Mouse (Mus musculus): ENCODE measurements around the gene Adamtsl5. TPM values are rescaled to one million over a fixed set of nuclear protein-coding genes. Genes with fewer than 3 reads are reported as not detected.

Adamtsl5 gene
- polyA plus RNA-seq, 2 experiments = 6.7 to 16.5 TPM

DNA sequence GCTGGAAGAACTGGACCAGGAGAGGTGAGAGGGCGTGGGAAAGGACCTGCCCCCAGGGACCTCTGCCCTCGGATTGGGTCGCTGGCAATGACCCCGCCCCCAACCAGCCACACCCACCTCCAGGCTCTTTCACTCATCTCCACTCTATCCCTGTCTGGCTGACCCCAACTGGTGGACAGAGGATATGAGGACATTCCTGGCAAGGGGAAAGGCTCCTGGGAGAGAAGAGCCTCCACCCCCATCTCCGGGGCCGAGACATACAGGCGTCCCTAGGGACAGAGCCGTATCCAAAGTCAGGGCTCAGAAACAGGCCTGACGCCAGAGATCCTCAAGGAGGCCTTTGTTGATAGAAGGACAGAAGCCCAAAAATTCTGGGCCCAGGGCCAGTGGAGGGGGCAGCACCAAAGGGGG, 45.7 kb downstream of the Adamtsl5 start:
- TF ChIP-seq POLR2A (IDR thresholded peaks at IDR 0.05; ENCODE audit: borderline replicate concordance, extremely low read depth, insufficient read depth, insufficient read length) = no peak
- 9% methylated on average over 9 of the region's 9 CpGs for WGBS
- Histone ChIP-seq H3K27me3 (ENCODE audit: control insufficient read depth, insufficient read depth, low read length) (peaks cover 67% of the 10 kb centered on the region), H3K9ac (ENCODE audit: low read depth, low read length, severe bottlenecking) (no peak overlapping the region), H3K4me1 (ENCODE audit: control insufficient read depth, insufficient read depth, low read length) (no peaks in the 10 kb centered on the region), H3K4me3 (replicated peaks; ENCODE audit: low read length) (no peak overlapping the region), H3K4me2 (replicated peaks; ENCODE audit: low read depth, low read length, severe bottlenecking) (no peak overlapping the region; the same call in 1 of the 2 replicates), H3K9me3 (ENCODE audit: control insufficient read depth, low read length) (no peaks in the 10 kb centered on the region), H3K36me3 (ENCODE audit: control insufficient read depth, insufficient read depth, low read length) (no peaks in the 10 kb centered on the region), H3K27ac (replicated peaks; ENCODE audit: low read depth, low read length) (no peak overlapping the region)
- DNase-seq (ENCODE audit: low spot score) (no peak), ATAC-seq (ENCODE audit: low FRiP score, low read depth) (no peak)

DNA sequence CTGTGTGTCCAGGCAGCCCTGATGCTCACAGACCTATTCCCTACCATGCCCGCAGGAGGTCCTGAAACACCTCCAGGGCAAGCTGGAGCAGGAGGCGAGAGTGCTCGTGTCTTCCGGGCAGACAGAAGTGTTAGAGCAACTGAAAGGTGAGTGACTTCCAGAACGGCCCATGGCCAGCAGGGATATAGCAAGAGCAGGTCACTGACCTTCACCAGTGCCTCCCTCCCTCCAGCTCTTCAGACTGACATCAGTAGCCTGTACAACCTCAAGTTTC, 46.2 kb downstream of the Adamtsl5 start:
- no peaks in the 10 kb centered on the region for H3K4me1 ChIP-seq (ENCODE audit: control insufficient read depth, insufficient read depth, low read length)
- H3K4me3 ChIP-seq (replicated peaks; ENCODE audit: low read length) = no peak overlapping the region
- H3K9me3 ChIP-seq (ENCODE audit: control insufficient read depth, low read length) = no peaks in the 10 kb centered on the region
- TF ChIP-seq POLR2A (IDR thresholded peaks at IDR 0.05; ENCODE audit: borderline replicate concordance, extremely low read depth, insufficient read depth, insufficient read length) = no peak
- no peaks in the 10 kb centered on the region for H3K36me3 ChIP-seq (ENCODE audit: control insufficient read depth, insufficient read depth, low read length)
- H3K27me3 ChIP-seq (ENCODE audit: control insufficient read depth, insufficient read depth, low read length) = peaks cover 67% of the 10 kb centered on the region
- H3K9ac ChIP-seq (ENCODE audit: low read depth, low read length, severe bottlenecking) = no peak overlapping the region
- WGBS = 44% methylated on average over 5 of the region's 5 CpGs
- H3K4me2 ChIP-seq (replicated peaks; ENCODE audit: low read depth, low read length, severe bottlenecking) = no peak overlapping the region; the same call in 1 of the 2 replicates
- ATAC-seq (ENCODE audit: low FRiP score, low read depth) (no peak), DNase-seq (ENCODE audit: low spot score) (no peak)
- no peak overlapping the region for H3K27ac ChIP-seq (replicated peaks; ENCODE audit: low read depth, low read length)

DNA sequence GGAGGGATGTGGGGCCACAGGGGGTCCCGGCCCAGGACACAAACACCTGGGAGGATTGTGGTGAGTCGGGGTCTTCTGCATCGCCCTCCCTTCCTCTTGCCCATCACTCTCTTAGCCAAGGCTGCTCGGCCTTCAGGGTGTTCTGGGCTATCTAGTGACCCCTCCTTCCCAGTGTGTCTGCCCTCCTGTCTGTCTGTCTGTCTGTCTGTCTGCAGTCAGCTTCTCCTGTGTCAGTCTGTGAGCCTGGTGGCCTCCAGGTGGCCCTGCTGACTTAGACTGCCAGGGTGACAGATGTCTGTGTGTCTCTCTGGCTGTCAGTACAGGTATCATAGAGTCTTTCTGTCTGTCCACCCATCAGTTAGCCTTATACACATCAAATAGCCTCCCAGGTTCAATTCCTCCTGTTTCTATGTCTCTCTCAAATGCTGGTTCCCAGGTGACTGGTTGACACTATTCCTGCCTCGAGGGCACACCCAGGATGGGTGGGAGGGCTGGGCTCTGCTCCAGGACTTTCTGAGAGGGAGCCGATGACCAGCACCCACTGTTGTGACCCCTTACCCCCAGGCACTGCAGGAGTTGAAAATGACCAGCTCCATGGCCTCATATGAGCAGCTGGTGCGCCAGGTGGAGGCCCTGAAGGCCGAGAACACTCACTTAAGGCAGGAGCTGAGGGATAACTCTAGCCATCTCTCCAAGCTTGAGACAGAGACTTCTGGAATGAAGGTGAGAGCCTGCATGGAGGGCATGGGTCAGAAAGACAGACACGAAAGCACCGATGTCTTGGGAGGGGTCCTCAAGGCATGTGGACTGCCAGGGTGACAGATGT, 46.7 kb downstream of the Adamtsl5 start:
- 67% methylated on average over 8 of the region's 10 CpGs for WGBS
- Histone ChIP-seq H3K9me3 (ENCODE audit: control insufficient read depth, low read length) (no peaks in the 10 kb centered on the region), H3K9ac (ENCODE audit: low read depth, low read length, severe bottlenecking) (no peak overlapping the region), H3K27ac (replicated peaks; ENCODE audit: low read depth, low read length) (no peak overlapping the region), H3K4me3 (replicated peaks; ENCODE audit: low read length) (no peak overlapping the region), H3K36me3 (ENCODE audit: control insufficient read depth, insufficient read depth, low read length) (no peaks in the 10 kb centered on the region), H3K27me3 (ENCODE audit: control insufficient read depth, insufficient read depth, low read length) (peaks cover 67% of the 10 kb centered on the region), H3K4me2 (replicated peaks; ENCODE audit: low read depth, low read length, severe bottlenecking) (no peak overlapping the region), H3K4me1 (ENCODE audit: control insufficient read depth, insufficient read depth, low read length) (peaks cover 4% of the 10 kb centered on the region)
- ATAC-seq (ENCODE audit: low FRiP score, low read depth) (no peak), DNase-seq (ENCODE audit: low spot score) (no peak)
- TF ChIP-seq POLR2A (IDR thresholded peaks at IDR 0.05; ENCODE audit: borderline replicate concordance, extremely low read depth, insufficient read depth, insufficient read length) = no peak

DNA sequence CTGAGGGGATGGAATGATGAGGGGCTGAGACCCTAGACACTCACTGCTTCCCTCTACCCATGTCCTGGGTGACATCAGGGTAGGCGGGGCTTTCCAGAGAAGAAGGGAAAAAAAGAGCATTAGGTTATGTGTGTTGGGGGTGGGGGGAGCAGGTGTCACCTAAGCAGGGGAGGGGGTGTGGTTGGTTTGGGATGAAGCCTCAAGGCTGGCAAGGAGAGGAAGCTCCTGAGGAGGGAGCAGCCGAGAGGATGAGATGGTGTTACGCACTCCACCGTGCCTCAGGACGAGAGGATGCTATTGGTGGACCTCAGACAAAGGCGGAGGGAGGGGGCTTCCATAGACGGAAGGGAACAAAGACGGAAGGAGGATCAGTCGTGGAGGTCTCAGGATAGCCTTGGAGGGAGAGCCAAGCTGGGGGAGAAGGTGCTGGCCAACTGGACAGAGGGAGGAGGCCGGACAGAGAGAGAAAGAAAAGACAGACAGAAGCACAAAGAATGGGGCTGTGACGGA, 47.5 kb downstream of the Adamtsl5 start:
- ATAC-seq (ENCODE audit: low FRiP score, low read depth) = no peak
- peaks cover 9% of the 10 kb centered on the region for H3K4me1 ChIP-seq (ENCODE audit: control insufficient read depth, insufficient read depth, low read length)
- no peak for DNase-seq (ENCODE audit: low spot score)
- no peak overlapping the region for H3K9ac ChIP-seq (ENCODE audit: low read depth, low read length, severe bottlenecking)
- H3K36me3 ChIP-seq (ENCODE audit: control insufficient read depth, insufficient read depth, low read length) = no peaks in the 10 kb centered on the region
- TF ChIP-seq POLR2A (IDR thresholded peaks at IDR 0.05; ENCODE audit: borderline replicate concordance, extremely low read depth, insufficient read depth, insufficient read length) = no peak
- H3K27ac ChIP-seq (replicated peaks; ENCODE audit: low read depth, low read length) = no peak overlapping the region
- WGBS = 30% methylated on average over 11 of the region's 11 CpGs
- no peak overlapping the region for H3K4me2 ChIP-seq (replicated peaks; ENCODE audit: low read depth, low read length, severe bottlenecking)
- no peaks in the 10 kb centered on the region for H3K9me3 ChIP-seq (ENCODE audit: control insufficient read depth, low read length)
- peaks cover 60% of the 10 kb centered on the region for H3K27me3 ChIP-seq (ENCODE audit: control insufficient read depth, insufficient read depth, low read length)
- no peak overlapping the region for H3K4me3 ChIP-seq (replicated peaks; ENCODE audit: low read length)

DNA sequence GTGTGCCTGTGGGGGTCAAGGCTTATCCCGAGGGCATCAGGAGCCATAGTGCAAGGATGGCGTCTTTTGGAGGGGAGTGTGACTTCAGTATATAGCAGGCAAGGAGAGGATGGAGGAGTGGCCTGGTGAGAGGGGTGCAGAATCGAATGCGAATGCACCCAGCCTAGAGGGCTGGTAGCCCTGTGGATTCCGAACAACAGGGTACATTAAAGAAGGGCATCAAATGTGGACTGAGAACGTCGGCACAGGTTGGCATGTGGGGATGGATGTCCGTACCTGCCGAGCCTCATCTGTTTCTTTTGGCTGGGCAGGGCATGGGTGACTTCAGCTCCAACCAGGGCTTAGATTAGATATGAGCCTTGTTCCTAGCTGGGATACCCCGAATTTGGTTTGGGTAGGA, 48.4 kb downstream of the Adamtsl5 start:
- no peak overlapping the region for H3K4me2 ChIP-seq (replicated peaks; ENCODE audit: low read depth, low read length, severe bottlenecking)
- H3K9ac ChIP-seq (ENCODE audit: low read depth, low read length, severe bottlenecking) = no peak overlapping the region
- no peak overlapping the region for H3K4me3 ChIP-seq (replicated peaks; ENCODE audit: low read length)
- peaks cover 3% of the 10 kb centered on the region; the same call in 1 of the 2 replicates for H3K36me3 ChIP-seq (ENCODE audit: control insufficient read depth, insufficient read depth, low read length)
- peaks cover 13% of the 10 kb centered on the region for H3K4me1 ChIP-seq (ENCODE audit: control insufficient read depth, insufficient read depth, low read length)
- ATAC-seq (ENCODE audit: low FRiP score, low read depth) (no peak), DNase-seq (ENCODE audit: low spot score) (no peak)
- H3K27me3 ChIP-seq (ENCODE audit: control insufficient read depth, insufficient read depth, low read length) = peaks cover 51% of the 10 kb centered on the region
- H3K9me3 ChIP-seq (ENCODE audit: control insufficient read depth, low read length) = no peaks in the 10 kb centered on the region
- 55% methylated on average over 10 of the region's 10 CpGs for WGBS
- H3K27ac ChIP-seq (replicated peaks; ENCODE audit: low read depth, low read length) = no peak overlapping the region
- TF ChIP-seq POLR2A (IDR thresholded peaks at IDR 0.05; ENCODE audit: borderline replicate concordance, extremely low read depth, insufficient read depth, insufficient read length) = no peak

Measured in limb, embryonic 14.5 days (tissue).